Mouse (Mus musculus): ENCODE data around the gene Bach1. TPM values are rescaled to one million over a fixed set of nuclear protein-coding genes. Genes with fewer than 3 reads are reported as not detected.

The Bach1 gene
- polyA plus RNA-seq, 1 experiment = 29.1 TPM

DNA sequence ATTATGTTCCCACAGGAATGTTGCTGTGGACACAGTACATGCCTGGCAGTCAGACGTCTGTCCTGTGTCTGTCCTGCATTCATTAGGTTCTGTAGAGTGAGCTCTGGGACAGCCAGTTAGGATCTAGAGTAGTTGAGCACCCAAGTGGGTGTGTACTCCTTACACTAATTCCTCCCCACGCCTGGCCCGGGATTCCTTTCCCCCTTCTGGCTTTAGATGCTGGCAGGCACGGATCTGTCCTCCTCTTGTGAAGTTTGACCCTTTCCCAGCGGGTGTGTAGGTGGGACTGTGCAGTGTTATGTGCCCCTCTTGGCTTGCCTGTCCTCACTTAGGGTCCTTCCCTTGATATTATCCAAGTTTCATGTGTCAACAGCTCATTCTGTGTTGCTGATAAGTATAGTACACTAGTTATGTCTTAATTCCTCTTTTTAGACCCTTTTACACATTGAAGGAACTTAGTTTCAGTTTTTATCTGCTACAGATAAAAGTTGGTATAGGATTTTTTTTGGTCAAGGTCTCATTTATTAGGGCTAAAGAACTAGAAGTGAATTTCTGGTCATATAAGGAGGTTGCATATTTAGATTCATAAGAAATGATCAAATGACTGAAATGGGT, 18.4 kb downstream of the Bach1 start:
- no peak for TF ChIP-seq CTCF (IDR thresholded peaks at IDR 0.05; ENCODE audit: extremely low read depth, insufficient read length, insufficient replicate concordance, low read depth, low read length)
- no peak for TF ChIP-seq POLR2A (IDR thresholded peaks at IDR 0.05; ENCODE audit: low read depth, low read length)
- H3K27ac ChIP-seq (ENCODE audit: insufficient read depth, low read depth, low read length) = no peak overlapping the region
- 30% methylated on average over 5 of the region's 5 CpGs for WGBS
- no peak overlapping the region for H3K4me3 ChIP-seq (ENCODE audit: low read depth, low read length)
- H3K27me3 ChIP-seq (ENCODE audit: control insufficient read depth, insufficient read depth, low read length) = no peaks in the 10 kb centered on the region
- H3K36me3 ChIP-seq (ENCODE audit: control insufficient read depth, insufficient read depth, low read length) = peaks cover 45% of the 10 kb centered on the region
- H3K4me1 ChIP-seq (ENCODE audit: control insufficient read depth, insufficient read depth, insufficient read length, low read length) = peaks cover 21% of the 10 kb centered on the region

DNA sequence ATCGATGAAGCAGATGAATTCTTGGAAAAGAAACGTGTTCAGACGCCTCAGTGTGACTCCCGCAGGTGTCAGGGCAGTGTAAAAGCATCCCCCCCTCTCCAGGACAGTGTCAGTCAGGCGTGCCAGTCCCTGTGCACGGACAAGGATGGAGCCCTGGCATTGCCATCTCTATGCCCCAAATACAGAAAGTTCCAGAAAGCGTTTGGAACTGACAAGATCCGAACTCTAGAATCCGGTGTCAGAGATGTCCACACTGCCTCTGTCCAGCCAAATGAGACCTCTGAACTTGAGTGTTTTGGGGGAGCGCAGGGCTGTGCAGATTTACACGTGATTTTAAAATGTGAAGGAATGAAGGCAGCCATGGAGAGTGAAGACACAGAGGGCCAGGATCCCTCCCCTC, 20.3 kb downstream of the Bach1 start:
- Histone ChIP-seq H3K4me1 (ENCODE audit: control insufficient read depth, insufficient read depth, insufficient read length, low read length) (peaks cover 7% of the 10 kb centered on the region; the same call in 1 of the 2 replicates), H3K36me3 (ENCODE audit: control insufficient read depth, insufficient read depth, low read length) (peaks cover 57% of the 10 kb centered on the region), H3K4me3 (ENCODE audit: low read depth, low read length) (no peak overlapping the region), H3K27ac (ENCODE audit: insufficient read depth, low read depth, low read length) (no peak overlapping the region), H3K27me3 (ENCODE audit: control insufficient read depth, insufficient read depth, low read length) (no peaks in the 10 kb centered on the region)
- 91% methylated on average over 11 of the region's 11 CpGs for WGBS
- TF ChIP-seq POLR2A (IDR thresholded peaks at IDR 0.05; ENCODE audit: low read depth, low read length) (no peak), CTCF (IDR thresholded peaks at IDR 0.05; ENCODE audit: extremely low read depth, insufficient read length, insufficient replicate concordance, low read depth, low read length) (no peak)

DNA sequence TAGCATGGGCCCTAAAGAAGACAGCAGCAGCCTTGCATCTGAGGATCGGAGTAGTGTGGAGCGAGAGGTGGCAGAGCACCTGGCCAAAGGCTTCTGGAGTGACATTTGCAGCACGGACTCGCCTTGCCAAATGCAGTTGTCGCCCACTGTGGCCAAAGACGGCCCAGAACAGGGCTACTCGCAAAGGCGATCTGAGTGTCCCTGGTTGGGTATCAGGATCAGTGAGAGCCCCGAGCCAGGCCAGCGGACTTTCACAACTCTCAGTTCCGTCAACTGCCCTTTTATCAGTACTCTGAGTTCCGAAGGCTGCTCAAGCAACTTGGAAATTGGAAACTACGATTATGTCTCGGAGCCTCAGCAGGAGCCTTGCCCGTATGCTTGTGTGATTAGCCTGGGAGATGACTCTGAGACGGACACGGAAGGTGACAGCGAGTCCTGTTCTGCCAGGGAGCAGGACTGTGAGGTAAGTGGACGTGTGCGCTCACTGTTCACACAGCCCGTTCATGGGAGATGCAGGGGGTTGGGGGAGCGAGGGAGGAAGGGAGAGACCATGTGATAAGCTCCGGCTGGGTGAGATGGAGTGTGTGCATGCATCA, 21.0 kb downstream of the Bach1 start:
- Histone ChIP-seq H3K4me1 (ENCODE audit: control insufficient read depth, insufficient read depth, insufficient read length, low read length) (peaks cover 7% of the 10 kb centered on the region; the same call in 1 of the 2 replicates), H3K36me3 (ENCODE audit: control insufficient read depth, insufficient read depth, low read length) (peaks cover 59% of the 10 kb centered on the region), H3K4me3 (ENCODE audit: low read depth, low read length) (no peak overlapping the region), H3K27ac (ENCODE audit: insufficient read depth, low read depth, low read length) (no peak overlapping the region), H3K27me3 (ENCODE audit: control insufficient read depth, insufficient read depth, low read length) (no peaks in the 10 kb centered on the region)
- WGBS = 94% methylated on average over 23 of the region's 23 CpGs
- no peak for TF ChIP-seq POLR2A (IDR thresholded peaks at IDR 0.05; ENCODE audit: low read depth, low read length)
- TF ChIP-seq CTCF (IDR thresholded peaks at IDR 0.05; ENCODE audit: extremely low read depth, insufficient read length, insufficient replicate concordance, low read depth, low read length) = no peak

- TF ChIP-seq CTCF (IDR thresholded peaks at IDR 0.05; ENCODE audit: extremely low read depth, insufficient read length, insufficient replicate concordance, low read depth, low read length) (no peak), POLR2A (IDR thresholded peaks at IDR 0.05; ENCODE audit: low read depth, low read length) (no peak)
- 95% methylated on average over 24 of the region's 24 CpGs for WGBS
- peaks cover 58% of the 10 kb centered on the region for H3K36me3 ChIP-seq (ENCODE audit: control insufficient read depth, insufficient read depth, low read length)
- no peak overlapping the region for H3K27ac ChIP-seq (ENCODE audit: insufficient read depth, low read depth, low read length)
- no peaks in the 10 kb centered on the region for H3K27me3 ChIP-seq (ENCODE audit: control insufficient read depth, insufficient read depth, low read length)
- peaks cover 10% of the 10 kb centered on the region; the same call in 1 of the 2 replicates for H3K4me1 ChIP-seq (ENCODE audit: control insufficient read depth, insufficient read depth, insufficient read length, low read length)
- H3K4me3 ChIP-seq (ENCODE audit: low read depth, low read length) = no peak overlapping the region
These were observed 22.2 kb downstream of the Bach1 start for GRCm38 (mm10) chr16:87720851-87721409.

GRCm38 (mm10) chr16:87722857-87723256, 24.1 kb downstream of the Bach1 start:
- H3K36me3 ChIP-seq (ENCODE audit: control insufficient read depth, insufficient read depth, low read length) = peaks cover 62% of the 10 kb centered on the region
- TF ChIP-seq POLR2A (IDR thresholded peaks at IDR 0.05; ENCODE audit: low read depth, low read length) (no peak), CTCF (IDR thresholded peaks at IDR 0.05; ENCODE audit: extremely low read depth, insufficient read length, insufficient replicate concordance, low read depth, low read length) (no peak)
- WGBS = 92% methylated on average over 5 of the region's 5 CpGs
- no peak overlapping the region for H3K4me3 ChIP-seq (ENCODE audit: low read depth, low read length)
- no peak overlapping the region for H3K27ac ChIP-seq (ENCODE audit: insufficient read depth, low read depth, low read length)
- no peaks in the 10 kb centered on the region for H3K27me3 ChIP-seq (ENCODE audit: control insufficient read depth, insufficient read depth, low read length)
- peaks cover 10% of the 10 kb centered on the region; the same call in 1 of the 2 replicates for H3K4me1 ChIP-seq (ENCODE audit: control insufficient read depth, insufficient read depth, insufficient read length, low read length)

DNA sequence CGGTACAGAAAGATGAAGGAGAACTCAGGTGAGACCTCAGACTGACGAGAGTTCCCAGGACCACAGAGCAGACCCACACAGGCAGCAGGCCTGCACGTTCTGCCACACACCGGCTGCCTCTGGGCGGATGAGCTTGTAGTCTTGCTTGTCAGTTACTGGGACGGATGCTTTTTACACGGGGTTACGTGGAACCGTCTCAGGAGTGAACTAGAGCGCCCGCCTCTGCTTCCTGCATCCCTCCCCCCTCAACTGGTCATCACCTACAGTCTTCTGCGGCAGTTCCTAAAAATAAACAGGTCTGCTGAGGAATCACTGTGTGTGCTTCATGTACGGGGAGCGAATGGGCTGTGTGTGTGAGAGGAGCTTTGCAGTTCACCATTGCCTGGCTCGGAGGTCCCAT, 24.7 kb downstream of the Bach1 start:
- Histone ChIP-seq H3K4me1 (ENCODE audit: control insufficient read depth, insufficient read depth, insufficient read length, low read length) (peaks cover 10% of the 10 kb centered on the region; the same call in 1 of the 2 replicates), H3K27me3 (ENCODE audit: control insufficient read depth, insufficient read depth, low read length) (no peaks in the 10 kb centered on the region), H3K36me3 (ENCODE audit: control insufficient read depth, insufficient read depth, low read length) (peaks cover 65% of the 10 kb centered on the region), H3K27ac (ENCODE audit: insufficient read depth, low read depth, low read length) (no peak overlapping the region), H3K4me3 (ENCODE audit: low read depth, low read length) (no peak overlapping the region)
- WGBS = 87% methylated on average over 15 of the region's 15 CpGs
- TF ChIP-seq POLR2A (IDR thresholded peaks at IDR 0.05; ENCODE audit: low read depth, low read length) = no peak

- H3K36me3 ChIP-seq (ENCODE audit: control insufficient read depth, insufficient read depth, low read length) = peaks cover 67% of the 10 kb centered on the region
- no peaks in the 10 kb centered on the region for H3K27me3 ChIP-seq (ENCODE audit: control insufficient read depth, insufficient read depth, low read length)
- no peak overlapping the region for H3K27ac ChIP-seq (ENCODE audit: insufficient read depth, low read depth, low read length)
- peaks cover 10% of the 10 kb centered on the region; the same call in 1 of the 2 replicates for H3K4me1 ChIP-seq (ENCODE audit: control insufficient read depth, insufficient read depth, insufficient read length, low read length)
- H3K4me3 ChIP-seq (ENCODE audit: low read depth, low read length) = no peak overlapping the region
- 80% methylated on average over 4 of the region's 4 CpGs for WGBS
- TF ChIP-seq CTCF (IDR thresholded peaks at IDR 0.05; ENCODE audit: extremely low read depth, insufficient read length, insufficient replicate concordance, low read depth, low read length) (no peak), POLR2A (IDR thresholded peaks at IDR 0.05; ENCODE audit: low read depth, low read length) (no peak)
These were observed 26.1 kb downstream of the Bach1 start for GRCm38 (mm10) chr16:87724826-87725225.
